Mouse (Mus musculus) megakaryocyte-erythroid progenitor cell, adult 5-6 weeks (primary cell): Measurements from ENCODE around the gene Gtsf1. TPM values are rescaled to one million over a fixed set of nuclear protein-coding genes. Genes with fewer than 3 reads are reported as not detected.
A peak's percentile ranks its signal among the peaks of the same experiment; 100 is the strongest.
"Not testable (repeated sequence)": the region's sequence is repeated elsewhere in the genome, so short reads cannot be mapped to it uniquely, and the experiment has no call there.

Experiments used
- ATAC-seq: replicated peaks from 2 replicates; pipeline ENCODE4 v1.8.0; 2016; ENCODE audit warnings: mild to moderate bottlenecking, inconsistent platforms; ENCODE audit not compliant: severe bottlenecking, poor library complexity, low FRiP score, low TSS enrichment
- total RNA-seq, 2 experiments: library from RNA; stranded (forward) in 1 of 2; stranded (reverse) in 1 of 2; fragments of 200-1000, 215-1000 nt in 1 of 2; fragments of >200 nt in 1 of 2; fragmentation: Nextera tagmentation in 1 of 2; gene quantifications; 2 replicates each; pipeline ENCODE4 v1.2.3; 2014 to 2017

The Gtsf1 gene
- total RNA-seq (2014; fragmentation: Nextera tagmentation) (not detected in 2 replicates), total RNA-seq (2017) (not detected in 2 replicates)

DNA sequence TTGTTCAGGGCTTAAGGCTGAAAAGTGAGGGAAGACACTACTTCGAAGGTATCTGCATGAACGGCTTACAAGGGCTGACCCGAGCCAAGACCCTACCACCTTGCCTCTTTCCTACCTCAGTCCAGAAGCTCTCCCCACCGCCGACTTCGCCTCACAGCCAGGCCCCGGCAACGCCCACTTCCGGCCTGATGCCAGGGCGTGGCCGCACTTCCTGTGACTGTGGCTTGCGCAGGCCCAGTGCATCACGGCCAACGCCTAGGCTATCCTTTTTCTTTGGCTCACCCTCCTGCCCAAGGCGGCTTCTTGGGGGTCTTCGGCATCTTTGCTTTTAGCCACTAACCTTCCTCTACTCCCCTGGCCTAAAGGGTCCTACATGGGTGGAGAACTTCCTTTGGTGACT lies at the start of gene Gtsf1:
TSS of gene Gtsf1 (minus strand) at position 230 of the 400 bp plus-strand sequence.
- ATAC-seq: peak; percentile 57; the same call in 1 of the 2 replicates

DNA sequence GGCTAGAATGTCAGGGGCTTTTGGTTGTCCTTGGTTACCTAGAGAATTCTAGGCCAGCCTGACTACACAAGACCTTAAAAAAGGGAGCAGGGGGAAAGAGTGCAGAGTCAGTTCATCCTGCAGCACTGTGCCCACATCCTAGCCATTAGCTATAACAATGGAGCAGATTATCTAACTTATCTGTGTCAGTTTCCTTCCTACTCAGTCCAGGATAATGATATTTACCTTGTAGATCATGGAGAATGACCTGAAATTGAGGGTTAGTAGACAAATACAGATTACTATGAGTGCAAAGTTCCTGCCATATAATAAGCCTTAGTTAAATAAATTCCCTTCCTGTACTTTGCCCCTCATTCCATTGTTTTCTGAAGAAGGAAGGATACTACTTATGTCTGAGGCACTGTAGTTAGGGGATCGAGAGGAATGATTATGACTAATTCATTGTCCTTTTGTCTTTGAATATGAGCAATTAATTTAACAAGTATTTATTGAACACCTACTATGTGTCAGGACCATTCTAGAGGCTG lies 48.9 kb upstream of the Gtsf1 start:
- ATAC-seq: no peak

DNA sequence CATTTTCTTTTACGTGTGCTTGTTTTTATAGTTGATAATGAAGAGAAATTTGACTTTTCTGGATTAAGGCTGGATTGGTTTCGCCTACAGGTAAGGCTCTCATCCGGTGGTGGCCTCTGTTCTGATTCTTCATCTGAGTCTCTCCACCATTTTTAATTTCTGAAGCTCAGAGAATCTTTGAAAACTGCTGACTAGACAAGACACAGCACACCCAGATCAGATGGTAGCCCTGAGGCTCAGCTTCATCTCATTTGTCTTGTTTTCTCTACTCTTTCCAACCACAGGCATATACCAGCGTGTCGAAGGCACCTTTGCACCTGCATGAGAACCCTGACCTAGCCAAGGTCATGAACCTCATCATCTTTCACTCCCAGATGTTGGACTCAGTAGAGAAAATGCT lies 43.5 kb upstream of the Gtsf1 start:
- no peak for ATAC-seq

- ATAC-seq: no peak
Measured at GRCm38 (mm10) chr15:103473182-103473581, 42.9 kb upstream of the Gtsf1 start.

DNA sequence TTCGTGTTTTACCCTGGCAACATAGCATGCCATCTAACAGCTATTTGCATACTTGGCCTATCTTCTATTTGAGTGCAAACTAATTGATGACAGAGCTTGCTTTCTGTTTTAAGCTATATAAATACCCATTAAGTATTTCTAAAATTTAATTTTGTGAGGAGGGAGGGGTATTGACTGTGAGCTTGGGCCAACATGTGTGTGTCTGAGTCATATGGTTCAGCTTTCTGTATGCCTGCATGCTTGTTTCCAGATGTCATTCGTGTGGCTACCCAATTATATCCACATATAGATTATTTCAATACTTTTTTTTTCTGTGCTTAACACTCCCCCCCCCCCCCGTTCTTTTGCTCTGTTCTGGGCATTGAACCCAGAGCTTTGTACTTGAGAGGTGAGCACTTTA lies 42.0 kb upstream of the Gtsf1 start:
- ATAC-seq: no peak

GRCm38 (mm10) chr15:103471488-103472194 lies 41.4 kb upstream of the Gtsf1 start:
- ATAC-seq: no peak

GRCm38 (mm10) chr15:103462539-103463261 lies 32.4 kb upstream of the Gtsf1 start:
- ATAC-seq: no peak

GRCm38 (mm10) chr15:103454449-103454848 lies 24.2 kb upstream of the Gtsf1 start:
- no peak; the same call in 1 of the 2 replicates for ATAC-seq

GRCm38 (mm10) chr15:103453551-103454218 lies 23.4 kb upstream of the Gtsf1 start, which contains the start of gene Nckap1l:
TSS of gene Nckap1l (plus strand) at chr15:103453794.
- ATAC-seq: peak; percentile 100

- no peak for ATAC-seq
Measured at GRCm38 (mm10) chr15:103448369-103448768, 18.1 kb upstream of the Gtsf1 start, which contains the start of gene Gtsf2. TSS of gene Gtsf2 (minus strand) at chr15:103448469.

DNA sequence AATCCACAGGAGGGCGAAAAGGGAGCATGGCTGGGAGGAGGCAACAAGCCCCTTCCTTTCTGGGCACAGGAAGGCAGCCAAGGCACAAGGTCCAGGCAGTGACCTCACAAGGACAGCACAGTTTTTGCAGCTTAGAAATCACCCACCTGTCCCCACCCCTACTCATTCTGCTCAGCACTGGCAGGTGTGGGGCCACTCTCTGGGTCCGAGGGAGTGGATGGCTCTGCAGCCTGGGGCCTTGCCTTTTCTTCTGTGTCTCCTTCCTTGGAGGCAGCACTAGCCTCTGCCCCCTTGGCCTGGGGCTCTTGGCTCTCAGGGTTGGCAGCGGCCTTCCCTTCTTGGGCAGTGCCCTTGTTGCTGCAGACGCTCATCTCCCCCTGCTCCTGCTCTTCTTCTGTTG lies 15.7 kb upstream of the Gtsf1 start:
- ATAC-seq: peak; percentile 22; the same call in 1 of the 2 replicates

DNA sequence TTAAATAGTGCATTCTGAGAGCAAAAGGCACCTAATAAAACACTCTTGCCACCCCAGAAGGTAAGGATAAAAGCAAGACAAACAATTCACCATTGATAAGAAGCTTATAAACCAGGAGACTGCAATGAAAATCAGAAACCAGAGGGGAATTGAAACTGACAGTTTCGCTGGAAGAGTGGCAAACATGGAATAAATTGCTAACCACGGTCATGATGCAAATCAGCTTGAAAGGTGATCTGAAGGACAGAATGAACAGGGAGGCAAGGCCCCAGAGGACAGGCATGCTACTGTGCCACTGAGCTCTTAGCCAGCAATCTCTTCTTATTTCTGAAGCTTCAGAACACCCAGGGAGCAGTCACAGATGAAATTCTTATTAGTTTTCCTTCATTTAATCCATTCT lies 3.3 kb downstream of the Gtsf1 start:
- ATAC-seq: no peak

DNA sequence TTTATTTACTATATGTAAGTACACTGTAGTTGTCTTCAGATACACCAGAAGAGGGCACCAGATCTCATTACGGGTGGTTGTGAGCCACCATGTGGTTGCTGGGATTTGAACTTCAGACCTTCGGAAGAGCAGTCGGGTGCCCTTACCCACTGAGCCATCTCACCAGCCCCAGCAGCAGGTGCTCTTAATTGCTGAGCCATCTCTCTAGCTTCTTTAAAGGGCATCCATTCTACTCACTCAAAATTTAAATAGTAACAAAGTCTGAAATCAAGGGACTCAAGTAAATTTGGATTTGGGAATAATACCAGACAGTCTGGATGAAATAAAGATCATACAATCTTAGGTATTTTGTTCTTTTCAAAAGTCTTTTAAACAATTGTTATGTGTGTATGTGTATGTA lies 24.7 kb downstream of the Gtsf1 start:
- ATAC-seq: not testable (repeated sequence)

DNA sequence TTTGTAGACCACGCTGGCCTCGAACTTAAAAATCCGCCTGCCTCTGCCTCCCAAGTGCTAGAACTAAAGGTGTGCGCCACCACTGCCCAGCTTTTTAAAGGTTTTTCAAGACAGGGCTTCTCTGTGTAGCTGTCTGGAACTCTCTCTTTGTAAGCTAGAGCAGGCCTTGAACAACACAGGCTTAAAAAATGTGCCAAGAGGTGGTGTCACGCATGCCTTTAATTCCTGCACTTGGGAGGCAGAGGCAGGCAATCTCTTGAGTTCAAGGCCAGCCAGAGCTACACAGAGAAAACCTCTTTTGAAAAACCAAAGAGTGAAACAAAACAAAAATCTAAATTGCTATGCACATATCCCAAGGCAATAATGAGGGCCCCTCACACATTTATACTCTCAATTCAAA lies 28.9 kb downstream of the Gtsf1 start:
- no peak for ATAC-seq

DNA sequence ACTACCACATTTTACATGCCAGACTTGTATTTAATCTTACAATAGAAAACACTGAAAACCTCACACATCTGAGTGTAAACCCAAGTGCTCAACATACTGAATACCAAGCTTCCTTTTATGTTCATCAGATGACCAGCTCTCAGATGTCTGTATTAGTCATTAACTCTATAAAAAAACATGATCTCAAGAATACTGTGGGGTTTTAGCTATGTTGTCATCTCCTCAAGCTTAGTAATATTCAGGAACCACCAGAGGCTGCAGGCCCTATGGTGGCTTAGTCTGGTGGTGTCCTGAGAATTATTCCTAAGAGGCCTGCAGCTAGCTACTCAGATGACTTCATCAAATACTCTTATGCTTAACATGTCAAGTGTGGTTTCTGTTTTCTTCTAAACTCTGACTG lies 36.7 kb downstream of the Gtsf1 start:
- no peak for ATAC-seq

GRCm38 (mm10) chr15:103388556-103389145 lies 41.6 kb downstream of the Gtsf1 start:
- peak; percentile 85 for ATAC-seq

DNA sequence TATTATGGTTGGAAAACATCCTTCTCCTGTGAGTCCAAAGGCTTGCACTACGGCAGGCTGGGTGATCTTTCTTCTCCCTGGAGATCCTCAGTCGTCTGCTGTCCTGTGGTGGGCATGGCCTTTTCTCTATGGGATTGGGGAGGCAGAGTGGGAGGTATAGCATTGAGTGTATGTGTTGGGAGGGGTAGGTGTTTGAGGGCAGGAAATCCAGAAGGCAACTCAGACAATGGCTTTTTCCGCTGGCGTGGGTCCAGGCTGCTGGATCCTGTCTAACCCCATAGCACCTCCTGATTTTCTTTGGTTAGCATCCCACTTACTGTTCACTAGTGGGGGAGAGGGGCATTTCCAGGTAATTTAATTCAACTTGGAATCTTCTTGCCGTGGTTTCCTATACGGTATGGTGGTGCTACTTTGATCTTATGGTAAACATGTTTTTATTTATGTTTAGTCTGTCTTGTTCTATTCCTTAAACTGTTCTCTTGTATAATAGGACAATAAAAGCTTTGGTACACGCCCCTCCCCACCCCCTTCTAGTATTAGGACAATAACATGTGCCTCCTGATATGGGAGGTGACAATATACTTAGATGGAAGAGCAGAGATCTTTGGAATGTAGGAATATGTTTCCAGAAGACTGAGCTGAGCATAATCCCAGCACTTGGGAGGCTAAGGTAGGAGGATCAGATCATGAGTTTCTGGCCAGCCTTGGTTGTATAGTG lies 46.3 kb downstream of the Gtsf1 start:
- no peak for ATAC-seq

DNA sequence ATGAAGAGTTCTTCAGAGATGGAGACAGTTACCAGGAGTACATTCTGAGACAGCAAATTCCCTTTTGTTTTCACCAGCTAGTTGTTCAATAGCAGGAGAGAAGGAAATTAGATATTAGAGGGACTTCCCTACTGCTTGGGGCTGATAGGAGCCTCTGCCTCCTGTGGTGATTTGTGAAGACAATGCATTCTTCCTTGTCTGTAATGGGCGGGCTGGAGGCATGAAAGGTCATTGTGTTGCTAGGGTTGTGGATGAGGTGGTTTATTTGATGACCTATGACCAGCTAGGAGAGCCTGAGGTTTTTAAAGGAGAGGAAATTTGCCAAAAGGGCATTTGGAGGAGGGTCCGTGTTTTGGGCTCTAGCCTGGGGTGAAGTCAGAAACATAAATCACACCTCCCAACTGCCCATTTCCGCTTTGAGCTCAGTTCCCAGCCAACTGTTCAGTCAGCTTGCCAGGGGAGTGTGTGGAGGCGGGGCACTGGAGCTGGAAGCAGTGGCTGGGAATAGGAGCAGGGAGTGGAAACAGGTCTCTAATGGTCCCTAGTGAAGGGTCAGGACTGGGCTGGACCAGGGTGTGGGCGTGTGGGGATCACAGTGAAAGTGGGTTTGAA lies 47.4 kb downstream of the Gtsf1 start:
- ATAC-seq: no peak

- ATAC-seq: no peak
Measured at GRCm38 (mm10) chr15:103382075-103382474, 48.2 kb downstream of the Gtsf1 start.
